Mouse (Mus musculus) forebrain, embryonic 15.5 days (tissue): ENCODE measurements at regions not wholly inside any gene's neighbourhood (a gene's known extent, or its start where the extent isn't known, plus 50 kb on each side); places are given as distances from the start of the nearest gene placed in this dataset. TPM values are rescaled to one million over a fixed set of nuclear protein-coding genes. Genes with fewer than 3 reads are reported as not detected.

Experiments
- ATAC-seq: fragments of 200-750 bp; cut with Nextera tagmentation; replicated peaks from 2 replicates; pipeline ENCODE4 v1.8.0; 2017; ENCODE audit warnings: mild to moderate bottlenecking, moderate TSS enrichment, moderate library complexity
- H3K27ac ChIP-seq: fragments of 300-500 bp; sonication (generic); replicated peaks from 2 replicates; pipeline ENCODE4 v1.5.1; 2015; ENCODE audit warnings: mild to moderate bottlenecking, inconsistent platforms
- H3K27me3 ChIP-seq: fragments of 300-500 bp; sonication (generic); 2 replicates; pipeline ENCODE4 v1.6.1; 2015; ENCODE audit warnings: inconsistent platforms
- H3K36me3 ChIP-seq: fragments of 300-500 bp; sonication (generic); 2 replicates; pipeline ENCODE4 v1.6.1; 2015; ENCODE audit warnings: mild to moderate bottlenecking, inconsistent platforms
- H3K4me1 ChIP-seq: fragments of 300-500 bp; sonication (generic); 2 replicates; pipeline ENCODE4 v1.6.1; 2015; ENCODE audit warnings: inconsistent platforms
- H3K4me2 ChIP-seq: fragments of 300-500 bp; sonication (generic); replicated peaks from 2 replicates; pipeline ENCODE4 v1.6.1; 2015; ENCODE audit warnings: mild to moderate bottlenecking, inconsistent platforms
- H3K4me3 ChIP-seq: fragments of 300-500 bp; sonication (generic); 2 replicates; pipeline ENCODE4 v1.5.1; 2015; ENCODE audit warnings: mild to moderate bottlenecking, inconsistent platforms
- H3K9ac ChIP-seq: fragments of 300-500 bp; sonication (generic); replicated peaks from 2 replicates; pipeline ENCODE4 v1.6.1; 2015; ENCODE audit warnings: mild to moderate bottlenecking, inconsistent platforms
- H3K9me3 ChIP-seq: fragments of 300-500 bp; sonication (generic); 2 replicates; pipeline ENCODE4 v1.6.1; 2016; ENCODE audit warnings: inconsistent platforms
- WGBS: fragments of 180-500 bp; shearing (Covaris S2); methylation state at CpG from one replicate; pipeline ENCODE4 v1.1.7; 2015; ENCODE audit warnings: mixed read lengths; 5-methylcytosine and 5-hydroxymethylcytosine counted together
- microRNA counts: library from miRNA; unstranded; fragments of <30 nt; microRNA quantifications from one replicate; lab custom pipeline; 2016
- microRNA-seq: library from miRNA; unstranded; fragments of <30 nt; microRNA quantifications from one replicate; pipeline ENCODE4, GENCODE M21; 2016

GRCm38 (mm10) chr2:94236479-94236878, 78.7 kb upstream of the Hsd17b12 start:
- Histone ChIP-seq H3K9me3 (no peaks in the 10 kb centered on the region), H3K4me3 (no peak overlapping the region), H3K36me3 (no peaks in the 10 kb centered on the region), H3K4me1 (peaks cover 22% of the 10 kb centered on the region), H3K4me2 (no peak overlapping the region), H3K9ac (no peak overlapping the region), H3K27ac (no peak overlapping the region), H3K27me3 (peaks cover 33% of the 10 kb centered on the region)
- WGBS: 41% methylated on average over 3 of the region's 3 CpGs
- no peak for ATAC-seq

- Histone ChIP-seq H3K36me3 (no peaks in the 10 kb centered on the region), H3K27ac (no peak overlapping the region), H3K4me2 (no peak overlapping the region), H3K4me3 (no peak overlapping the region), H3K27me3 (peaks cover 7% of the 10 kb centered on the region; the same call in 1 of the 2 replicates), H3K9ac (no peak overlapping the region), H3K9me3 (no peaks in the 10 kb centered on the region), H3K4me1 (no peaks in the 10 kb centered on the region)
- WGBS: 91% methylated on average over 7 of the region's 7 CpGs
- ATAC-seq: no peak
Observed at GRCm38 (mm10) chr2:94233597-94233996, 75.8 kb upstream of the Hsd17b12 start.

- Histone ChIP-seq H3K4me2 (no peak overlapping the region), H3K36me3 (no peaks in the 10 kb centered on the region), H3K4me1 (no peaks in the 10 kb centered on the region), H3K27me3 (no peaks in the 10 kb centered on the region), H3K27ac (no peak overlapping the region), H3K9me3 (no peaks in the 10 kb centered on the region), H3K4me3 (no peak overlapping the region), H3K9ac (no peak overlapping the region)
- 81% methylated on average over 5 of the region's 5 CpGs for WGBS
- no peak for ATAC-seq
Observed at GRCm38 (mm10) chr2:94219421-94219820, 61.7 kb upstream of the Hsd17b12 start.

- H3K36me3 ChIP-seq: no peaks in the 10 kb centered on the region
- no peaks in the 10 kb centered on the region for H3K4me1 ChIP-seq
- H3K9me3 ChIP-seq: no peaks in the 10 kb centered on the region
- H3K4me3 ChIP-seq: no peak overlapping the region
- 83% methylated on average over 3 of the region's 3 CpGs for WGBS
- no peak overlapping the region for H3K27ac ChIP-seq
- H3K9ac ChIP-seq: no peak overlapping the region
- no peak overlapping the region for H3K4me2 ChIP-seq
- no peak for ATAC-seq
- no peaks in the 10 kb centered on the region for H3K27me3 ChIP-seq
Observed at GRCm38 (mm10) chr2:94217481-94217880, 59.7 kb upstream of the Hsd17b12 start.

- no peak overlapping the region for H3K4me2 ChIP-seq
- H3K27me3 ChIP-seq: no peaks in the 10 kb centered on the region
- no peaks in the 10 kb centered on the region for H3K9me3 ChIP-seq
- no peaks in the 10 kb centered on the region for H3K4me1 ChIP-seq
- H3K4me3 ChIP-seq: no peak overlapping the region
- no peak for ATAC-seq
- no peaks in the 10 kb centered on the region for H3K36me3 ChIP-seq
- no peak overlapping the region for H3K27ac ChIP-seq
- no peak overlapping the region for H3K9ac ChIP-seq
- WGBS: 71% methylated on average over 3 of the region's 3 CpGs
Observed at GRCm38 (mm10) chr2:94215455-94215854, 57.7 kb upstream of the Hsd17b12 start.

MicroRNAs in the stretch of these regions (microRNA counts, 519-probe panel; counts per million panel counts)
- microRNA mmu-miR-129-3p (lab: Ali Mortazavi, UCI) (3,188 counts per million, percentile 75 among the panel's probes with 10 or more counts), microRNA mmu-miR-129-5p (lab: Ali Mortazavi, UCI) (2,571 counts per million, percentile 58 among the panel's probes with 10 or more counts)

Small RNAs in the stretch of these regions (microRNA-seq; reads per million reads assigned to microRNA genes)
- gene Mir129-2 (not detected), gene Mir129b (not detected)
